Mouse (Mus musculus) heart, adult 2 months (tissue): ENCODE results near the gene Eif2b2.

Experiments used
- CTCF ChIP-seq: fragments of 200-600 bp; IDR thresholded peaks from 2 replicates; pipeline ENCODE4 v1.8.1; 2022; ENCODE audit warnings: antibody characterized with exemption, mild to moderate bottlenecking, moderate library complexity
- POLR2A ChIP-seq: fragments of 200-500 bp; IDR thresholded peaks from 2 replicates; pipeline ENCODE4 v1.6.1; 2011; ENCODE audit warnings: mild to moderate bottlenecking, low read depth, low read length, control low read depth; ENCODE audit not compliant: insufficient read depth

GRCm38 (mm10) chr12:85175087-85175675 is 44.1 kb upstream of the Eif2b2 start:
- no peak for TF ChIP-seq CTCF
- TF ChIP-seq POLR2A = no peak
